In genomic region chr8:81609064-81609463, GRCm38 (mm10) we compare ENCODE assay signal across 14 mouse cellular contexts.
"Had no signal": no experiment of that assay in that cellular context is flagged by ENCODE, and none has a peak within 500 bp of the region (broad histone marks: within the 10 kb centered on the region; RNA-seq: fewer than 3 reads in every experiment).

No protein-coding gene starts in this region.

- H3K4me1 ChIP-seq: kidney, embryonic 15.5 days; limb, embryonic 15.5 days; liver, embryonic 12.5 days; lung, embryonic 15.5 days; midbrain, embryonic 13.5 days; neural tube, embryonic 12.5 days; stomach, embryonic 15.5 days had no signal

- H3K36me3 ChIP-seq: kidney, embryonic 15.5 days; limb, embryonic 15.5 days; liver, embryonic 12.5 days; lung, embryonic 15.5 days; midbrain, embryonic 13.5 days; neural tube, embryonic 12.5 days; stomach, embryonic 15.5 days had no signal

- H3K4me3 ChIP-seq: kidney, embryonic 15.5 days; limb, embryonic 15.5 days; liver, embryonic 12.5 days; lung, embryonic 15.5 days; midbrain, embryonic 13.5 days; myocyte; neural tube, embryonic 12.5 days; stomach, embryonic 15.5 days had no signal

- DNase-seq: kidney, adult 2 months; kidney, postnatal 14 days; retina, postnatal 1 day; thymus, adult 2 months had no signal

- H3K27ac ChIP-seq: hindbrain, postnatal 0 days; kidney, embryonic 15.5 days; limb, embryonic 15.5 days; liver, embryonic 12.5 days; lung, embryonic 15.5 days; midbrain, embryonic 13.5 days; neural tube, embryonic 12.5 days; stomach, embryonic 15.5 days had no signal

- ATAC-seq: hindbrain, postnatal 0 days; intestine, embryonic 16.5 days; liver, embryonic 12.5 days; midbrain, embryonic 13.5 days had no signal

- H3K9ac ChIP-seq: kidney, embryonic 15.5 days; limb, embryonic 15.5 days; liver, embryonic 12.5 days; lung, embryonic 15.5 days; midbrain, embryonic 13.5 days; neural tube, embryonic 12.5 days; stomach, embryonic 15.5 days had no signal

- H3K4me2 ChIP-seq: kidney, embryonic 15.5 days; limb, embryonic 15.5 days; liver, embryonic 12.5 days; lung, embryonic 15.5 days; midbrain, embryonic 13.5 days; neural tube, embryonic 12.5 days; stomach, embryonic 15.5 days had no signal

- H3K27me3 ChIP-seq: kidney, embryonic 15.5 days; limb, embryonic 15.5 days; liver, embryonic 12.5 days; lung, embryonic 15.5 days; midbrain, embryonic 13.5 days; neural tube, embryonic 12.5 days; stomach, embryonic 15.5 days had no signal

- H3K9me3 ChIP-seq: kidney, embryonic 15.5 days; limb, embryonic 15.5 days; liver, embryonic 12.5 days; lung, embryonic 15.5 days; midbrain, embryonic 13.5 days; neural tube, embryonic 12.5 days; stomach, embryonic 15.5 days had no signal
